Mouse (Mus musculus): ENCODE measurements around the gene Dusp7. TPM values are rescaled to one million over a fixed set of nuclear protein-coding genes. Genes with fewer than 3 reads are reported as not detected.

Gene Dusp7
- polyA plus RNA-seq, 1 experiment from 2014 or later = 19.8 TPM

DNA sequence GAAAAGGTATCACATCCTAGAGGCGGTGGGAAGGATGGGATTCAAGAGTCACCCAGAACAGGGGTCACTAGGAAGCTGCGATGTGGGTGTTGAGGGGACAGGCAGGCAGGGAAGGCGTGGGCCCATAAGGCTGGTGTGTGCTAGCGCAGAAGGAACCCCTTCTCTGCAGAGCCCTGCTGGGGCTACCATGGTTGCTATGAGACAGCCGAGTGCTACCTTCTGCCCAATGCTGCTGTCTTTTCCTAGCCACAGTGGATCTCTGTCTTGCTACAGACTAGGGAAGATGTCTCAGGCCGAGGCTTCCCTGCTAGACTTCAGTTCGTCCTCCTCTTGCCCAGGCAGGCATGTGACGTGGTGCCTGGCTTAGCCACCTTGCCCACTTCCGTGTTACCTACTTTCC lies 25.9 kb upstream of the Dusp7 start:
- ATAC-seq (ENCODE audit: insufficient number of reproducible peaks, insufficient read depth, low FRiP score, low read depth) = no peak
- Histone ChIP-seq H3K4me1 (ENCODE audit: control insufficient read depth in 2 of 2, insufficient read depth in 2 of 2, low read length in 2 of 2) (peaks cover 38 to 44% of the 10 kb centered on the region in 2 experiments), H3K36me3 (ENCODE audit: control insufficient read depth, insufficient read depth, low read length) (no peaks in the 10 kb centered on the region), H3K4me2 (ENCODE audit: low read length) (no peak overlapping the region), H3K9ac (ENCODE audit: low read length) (no peak overlapping the region), H3K9me3 (ENCODE audit: control insufficient read depth, low read length) (no peaks in the 10 kb centered on the region), H3K27ac (replicated peaks in 1 of 2; ENCODE audit: control insufficient read depth in 1 of 2, insufficient read depth in 1 of 2, low read depth in 2 of 2, low read length in 2 of 2) (no peak overlapping the region), H3K4me3 (ENCODE audit: control insufficient read depth in 1 of 2, insufficient read depth in 1 of 2, low read depth in 1 of 2, low read length in 2 of 2) (no peak overlapping the region), H3K27me3 (ENCODE audit: control insufficient read depth, insufficient read depth, low read length) (no peaks in the 10 kb centered on the region)
- WGBS = 98% methylated on average over 9 of the region's 9 CpGs

DNA sequence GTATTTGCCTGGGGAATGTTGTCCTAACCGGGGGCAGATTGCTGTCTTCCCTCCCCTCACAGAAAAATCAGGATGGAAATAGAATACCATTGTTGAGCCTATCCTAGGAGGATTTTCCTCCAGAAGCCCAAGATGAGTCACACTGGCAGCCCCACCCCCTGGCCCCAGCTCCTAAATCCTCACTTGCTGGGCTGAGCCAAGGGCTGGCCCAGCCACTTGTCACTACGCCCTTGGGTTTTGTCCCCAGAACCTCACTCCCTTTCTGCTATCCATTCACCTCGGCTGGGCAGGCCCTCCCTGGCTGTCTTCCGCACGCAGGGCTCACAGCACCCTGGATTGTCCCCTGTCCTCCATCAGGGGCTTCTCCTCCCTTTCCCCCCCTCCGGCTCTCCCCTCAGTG lies 23.3 kb upstream of the Dusp7 start:
- peaks cover 19 to 23% of the 10 kb centered on the region in 2 experiments for H3K4me1 ChIP-seq (ENCODE audit: control insufficient read depth in 2 of 2, insufficient read depth in 2 of 2, low read length in 2 of 2)
- 0 out of 2 replicates have a peak, but pooled peaks have one; percentile 22 for ATAC-seq (ENCODE audit: insufficient number of reproducible peaks, insufficient read depth, low FRiP score, low read depth)
- H3K9me3 ChIP-seq (ENCODE audit: control insufficient read depth, low read length) = no peaks in the 10 kb centered on the region
- peak overlapping the region; percentile 49 to 58 for H3K27ac ChIP-seq (replicated peaks in 1 of 2; ENCODE audit: control insufficient read depth in 1 of 2, insufficient read depth in 1 of 2, low read depth in 2 of 2, low read length in 2 of 2)
- no peaks in the 10 kb centered on the region for H3K36me3 ChIP-seq (ENCODE audit: control insufficient read depth, insufficient read depth, low read length)
- H3K4me2 ChIP-seq (ENCODE audit: low read length) = peak overlapping the region; percentile 35
- peak overlapping the region; percentile 57 for H3K9ac ChIP-seq (ENCODE audit: low read length)
- H3K27me3 ChIP-seq (ENCODE audit: control insufficient read depth, insufficient read depth, low read length) = no peaks in the 10 kb centered on the region
- H3K4me3 ChIP-seq (ENCODE audit: control insufficient read depth in 1 of 2, insufficient read depth in 1 of 2, low read depth in 1 of 2, low read length in 2 of 2) = no peak overlapping the region
- 16% methylated on average over 6 of the region's 6 CpGs for WGBS

DNA sequence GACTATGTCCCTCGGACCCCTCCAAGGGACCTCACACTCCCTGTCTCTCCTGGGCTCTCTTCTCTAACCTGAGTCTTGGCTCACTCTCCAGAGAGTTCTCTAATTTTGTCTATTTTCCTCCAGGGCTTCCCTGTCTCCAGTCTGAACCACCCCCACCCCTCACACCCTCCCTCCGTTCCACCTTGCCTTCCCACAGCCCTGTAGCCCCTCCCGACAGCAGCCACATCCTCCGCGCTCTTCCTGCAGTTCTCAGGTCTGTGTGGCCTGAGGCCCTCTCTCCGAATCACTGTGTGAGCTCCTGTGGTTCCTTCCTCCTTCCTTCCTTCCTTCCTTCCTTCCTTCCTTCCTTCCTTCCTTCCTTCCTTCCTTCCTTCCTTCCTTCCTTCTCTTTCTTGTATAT lies 22.8 kb upstream of the Dusp7 start:
- Histone ChIP-seq H3K4me2 (ENCODE audit: low read length) (peak overlapping the region; percentile 35), H3K4me3 (ENCODE audit: control insufficient read depth in 1 of 2, insufficient read depth in 1 of 2, low read depth in 1 of 2, low read length in 2 of 2) (no peak overlapping the region), H3K36me3 (ENCODE audit: control insufficient read depth, insufficient read depth, low read length) (no peaks in the 10 kb centered on the region), H3K9me3 (ENCODE audit: control insufficient read depth, low read length) (no peaks in the 10 kb centered on the region), H3K4me1 (ENCODE audit: control insufficient read depth in 2 of 2, insufficient read depth in 2 of 2, low read length in 2 of 2) (peaks cover 19 to 20% of the 10 kb centered on the region in 2 experiments), H3K9ac (ENCODE audit: low read length) (peak overlapping the region; percentile 57), H3K27ac (replicated peaks in 1 of 2; ENCODE audit: control insufficient read depth in 1 of 2, insufficient read depth in 1 of 2, low read depth in 2 of 2, low read length in 2 of 2) (peak overlapping the region; percentile 49 to 58), H3K27me3 (ENCODE audit: control insufficient read depth, insufficient read depth, low read length) (no peaks in the 10 kb centered on the region)
- ATAC-seq (ENCODE audit: insufficient number of reproducible peaks, insufficient read depth, low FRiP score, low read depth) = no peak
- WGBS = 63% methylated on average over 6 of the region's 6 CpGs

DNA sequence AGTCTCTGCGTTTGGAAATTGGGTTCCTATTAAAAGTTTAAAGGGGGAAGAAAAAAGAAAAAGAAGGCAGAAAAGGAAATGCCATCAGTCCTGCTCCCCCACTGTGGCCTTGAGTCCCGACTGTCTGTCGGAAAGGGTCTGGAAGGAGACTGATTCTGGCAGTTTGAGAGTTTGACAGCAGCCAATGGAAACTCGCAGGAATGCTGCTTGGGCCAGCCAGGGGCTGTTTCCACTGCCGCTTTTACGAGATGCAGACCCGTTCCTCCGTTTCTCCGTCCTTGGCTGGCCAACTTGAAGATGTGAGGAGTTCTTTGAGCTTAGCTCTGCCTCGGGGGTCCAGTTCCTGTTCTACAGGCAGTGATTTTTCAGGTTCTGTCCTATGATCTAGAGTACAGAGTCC lies 20.2 kb upstream of the Dusp7 start:
- Histone ChIP-seq H3K9me3 (ENCODE audit: control insufficient read depth, low read length) (no peaks in the 10 kb centered on the region), H3K27me3 (ENCODE audit: control insufficient read depth, insufficient read depth, low read length) (no peaks in the 10 kb centered on the region), H3K36me3 (ENCODE audit: control insufficient read depth, insufficient read depth, low read length) (no peaks in the 10 kb centered on the region), H3K27ac (replicated peaks in 1 of 2; ENCODE audit: control insufficient read depth in 1 of 2, insufficient read depth in 1 of 2, low read depth in 2 of 2, low read length in 2 of 2) (no peak overlapping the region), H3K4me2 (ENCODE audit: low read length) (no peak overlapping the region), H3K4me1 (ENCODE audit: control insufficient read depth in 2 of 2, insufficient read depth in 2 of 2, low read length in 2 of 2) (peaks cover 16 to 22% of the 10 kb centered on the region in 2 experiments), H3K4me3 (ENCODE audit: control insufficient read depth in 1 of 2, insufficient read depth in 1 of 2, low read depth in 1 of 2, low read length in 2 of 2) (no peak overlapping the region), H3K9ac (ENCODE audit: low read length) (no peak overlapping the region)
- no peak for ATAC-seq (ENCODE audit: insufficient number of reproducible peaks, insufficient read depth, low FRiP score, low read depth)
- WGBS = 51% methylated on average over 10 of the region's 10 CpGs

DNA sequence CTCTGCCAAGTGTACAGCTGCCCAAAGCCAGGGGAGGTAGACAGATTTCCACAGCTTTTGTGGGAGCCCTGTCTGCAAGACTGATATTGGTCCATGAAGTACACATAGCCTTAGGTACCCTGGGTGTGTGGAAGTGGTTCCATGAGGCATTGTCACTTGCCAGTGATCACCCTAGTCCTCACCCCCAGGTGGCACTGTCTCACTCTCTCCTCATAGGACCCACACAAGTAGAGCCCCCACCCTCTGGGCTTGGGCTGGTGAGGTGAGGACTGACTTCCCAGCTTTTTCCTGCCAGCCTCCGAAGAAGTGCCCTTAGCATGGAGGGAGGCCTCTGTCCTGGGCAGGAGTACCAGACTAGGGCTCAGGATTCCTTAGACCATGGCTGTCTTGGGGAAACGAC lies 19.4 kb upstream of the Dusp7 start:
- Histone ChIP-seq H3K4me3 (ENCODE audit: control insufficient read depth in 1 of 2, insufficient read depth in 1 of 2, low read depth in 1 of 2, low read length in 2 of 2) (no peak overlapping the region), H3K4me1 (ENCODE audit: control insufficient read depth in 2 of 2, insufficient read depth in 2 of 2, low read length in 2 of 2) (peaks cover 22 to 27% of the 10 kb centered on the region in 2 experiments), H3K27ac (replicated peaks in 1 of 2; ENCODE audit: control insufficient read depth in 1 of 2, insufficient read depth in 1 of 2, low read depth in 2 of 2, low read length in 2 of 2) (no peak overlapping the region), H3K4me2 (ENCODE audit: low read length) (no peak overlapping the region), H3K27me3 (ENCODE audit: control insufficient read depth, insufficient read depth, low read length) (no peaks in the 10 kb centered on the region), H3K9me3 (ENCODE audit: control insufficient read depth, low read length) (no peaks in the 10 kb centered on the region), H3K9ac (ENCODE audit: low read length) (no peak overlapping the region), H3K36me3 (ENCODE audit: control insufficient read depth, insufficient read depth, low read length) (no peaks in the 10 kb centered on the region)
- no peak for ATAC-seq (ENCODE audit: insufficient number of reproducible peaks, insufficient read depth, low FRiP score, low read depth)
- 45% methylated on average over 2 of the region's 2 CpGs for WGBS

DNA sequence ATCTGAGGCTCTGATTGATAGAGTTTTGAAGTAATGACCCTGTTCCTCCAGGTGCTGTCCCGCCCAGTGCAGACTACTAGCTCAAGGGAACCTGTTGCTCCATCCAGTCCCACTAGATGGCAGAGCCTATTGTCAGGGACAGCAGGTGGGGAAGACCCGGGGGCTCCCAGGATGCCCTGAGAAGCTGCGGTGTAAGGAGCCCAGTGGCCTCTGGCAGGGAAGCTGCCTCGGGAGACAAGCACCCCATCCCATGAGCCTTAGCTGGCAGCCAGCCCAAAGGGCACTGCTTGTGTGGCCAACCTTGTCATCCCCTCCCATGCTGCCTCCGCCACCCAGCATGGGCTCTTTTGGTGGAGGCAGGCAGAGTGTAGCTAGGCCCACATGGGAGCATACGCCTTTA lies 17.3 kb upstream of the Dusp7 start:
- Histone ChIP-seq H3K4me1 (ENCODE audit: control insufficient read depth in 2 of 2, insufficient read depth in 2 of 2, low read length in 2 of 2) (peaks cover 19% of the 10 kb centered on the region in 2 experiments), H3K9ac (ENCODE audit: low read length) (no peak overlapping the region), H3K9me3 (ENCODE audit: control insufficient read depth, low read length) (no peaks in the 10 kb centered on the region), H3K27me3 (ENCODE audit: control insufficient read depth, insufficient read depth, low read length) (no peaks in the 10 kb centered on the region), H3K4me2 (ENCODE audit: low read length) (no peak overlapping the region), H3K27ac (replicated peaks in 1 of 2; ENCODE audit: control insufficient read depth in 1 of 2, insufficient read depth in 1 of 2, low read depth in 2 of 2, low read length in 2 of 2) (no peak overlapping the region), H3K4me3 (ENCODE audit: control insufficient read depth in 1 of 2, insufficient read depth in 1 of 2, low read depth in 1 of 2, low read length in 2 of 2) (no peak overlapping the region), H3K36me3 (ENCODE audit: control insufficient read depth, insufficient read depth, low read length) (no peaks in the 10 kb centered on the region)
- 64% methylated on average over 6 of the region's 6 CpGs for WGBS
- ATAC-seq (ENCODE audit: insufficient number of reproducible peaks, insufficient read depth, low FRiP score, low read depth) = no peak

DNA sequence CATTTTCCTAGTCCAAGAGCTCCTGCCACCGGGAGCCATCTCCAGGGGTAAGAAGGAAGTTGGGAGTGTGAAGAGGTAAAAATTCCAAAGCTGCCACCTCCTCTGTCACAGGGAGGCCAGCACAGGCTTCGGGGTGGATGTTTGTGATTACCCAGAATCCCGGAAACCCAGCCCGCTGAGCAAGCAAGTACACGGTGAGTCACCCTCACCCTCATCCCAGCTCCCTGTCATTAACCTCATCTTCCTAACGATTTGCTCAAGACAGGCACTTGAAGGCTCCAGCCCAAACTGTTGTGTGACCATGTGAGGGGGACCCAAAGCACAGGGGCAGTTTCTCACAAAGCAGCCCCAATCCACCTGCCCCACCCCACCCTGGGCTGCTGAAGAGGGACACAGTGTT lies 14.7 kb upstream of the Dusp7 start:
- H3K36me3 ChIP-seq (ENCODE audit: control insufficient read depth, insufficient read depth, low read length) = no peaks in the 10 kb centered on the region
- H3K4me2 ChIP-seq (ENCODE audit: low read length) = no peak overlapping the region
- H3K27me3 ChIP-seq (ENCODE audit: control insufficient read depth, insufficient read depth, low read length) = no peaks in the 10 kb centered on the region
- ATAC-seq (ENCODE audit: insufficient number of reproducible peaks, insufficient read depth, low FRiP score, low read depth) = no peak
- no peaks in the 10 kb centered on the region for H3K9me3 ChIP-seq (ENCODE audit: control insufficient read depth, low read length)
- no peak overlapping the region for H3K9ac ChIP-seq (ENCODE audit: low read length)
- H3K27ac ChIP-seq (replicated peaks in 1 of 2; ENCODE audit: control insufficient read depth in 1 of 2, insufficient read depth in 1 of 2, low read depth in 2 of 2, low read length in 2 of 2) = no peak overlapping the region
- H3K4me3 ChIP-seq (ENCODE audit: control insufficient read depth in 1 of 2, insufficient read depth in 1 of 2, low read depth in 1 of 2, low read length in 2 of 2) = no peak overlapping the region
- H3K4me1 ChIP-seq (ENCODE audit: control insufficient read depth in 2 of 2, insufficient read depth in 2 of 2, low read length in 2 of 2) = peaks cover 21 to 23% of the 10 kb centered on the region in 2 experiments
- 21% methylated on average over 6 of the region's 6 CpGs for WGBS

DNA sequence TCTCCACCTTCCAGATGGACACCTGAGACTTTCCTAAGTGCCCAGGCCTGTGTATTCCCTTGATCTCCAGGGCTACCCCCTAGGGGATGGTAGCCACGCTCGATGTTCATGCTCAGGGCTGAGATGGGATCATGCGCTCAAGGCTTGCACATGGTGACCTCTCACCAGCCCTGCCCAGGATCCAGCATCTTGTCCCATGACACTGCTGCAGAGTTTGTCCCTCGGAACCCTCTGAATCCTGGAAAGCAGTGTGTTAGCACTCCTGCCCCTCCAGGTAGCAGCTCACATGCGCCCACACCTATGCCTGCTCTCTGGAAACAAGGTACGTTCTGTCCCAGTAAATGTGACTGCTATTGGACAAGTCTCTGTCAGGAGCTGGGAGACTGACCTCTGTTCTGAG lies 13.6 kb upstream of the Dusp7 start:
- H3K27ac ChIP-seq (replicated peaks in 1 of 2; ENCODE audit: control insufficient read depth in 1 of 2, insufficient read depth in 1 of 2, low read depth in 2 of 2, low read length in 2 of 2) = no peak overlapping the region
- 88% methylated on average over 6 of the region's 6 CpGs for WGBS
- H3K9me3 ChIP-seq (ENCODE audit: control insufficient read depth, low read length) = no peaks in the 10 kb centered on the region
- H3K4me3 ChIP-seq (ENCODE audit: control insufficient read depth in 1 of 2, insufficient read depth in 1 of 2, low read depth in 1 of 2, low read length in 2 of 2) = no peak overlapping the region
- ATAC-seq (ENCODE audit: insufficient number of reproducible peaks, insufficient read depth, low FRiP score, low read depth) = no peak
- H3K4me2 ChIP-seq (ENCODE audit: low read length) = no peak overlapping the region
- H3K4me1 ChIP-seq (ENCODE audit: control insufficient read depth in 2 of 2, insufficient read depth in 2 of 2, low read length in 2 of 2) = peaks cover 21 to 23% of the 10 kb centered on the region in 2 experiments
- H3K36me3 ChIP-seq (ENCODE audit: control insufficient read depth, insufficient read depth, low read length) = no peaks in the 10 kb centered on the region
- H3K9ac ChIP-seq (ENCODE audit: low read length) = no peak overlapping the region
- H3K27me3 ChIP-seq (ENCODE audit: control insufficient read depth, insufficient read depth, low read length) = no peaks in the 10 kb centered on the region

Data from heart, embryonic 14.5 days (tissue).